Mouse (Mus musculus) liver, postnatal 0 days (tissue): Measurements from ENCODE around the gene Ces2g. TPM values are rescaled to one million over a fixed set of nuclear protein-coding genes. Genes with fewer than 3 reads are reported as not detected.

Source experiments
- ATAC-seq: fragments of 200-750 bp; cut with Nextera tagmentation; 2 replicates; pipeline ENCODE4 v1.8.0; 2017; ENCODE audit warnings: mild to moderate bottlenecking, moderate library complexity
- DNase-seq: peaks from one replicate; pipeline ENCODE4 v3.0.0-alpha.2; 2016
- H3K27ac ChIP-seq: fragments of 300-500 bp; sonication (generic); 2 replicates; pipeline ENCODE4 v1.5.1; 2014; ENCODE audit warnings: antibody characterized with exemption, moderate library complexity, mild to moderate bottlenecking, low read depth
- H3K27me3 ChIP-seq: fragments of 300-500 bp; sonication (generic); 2 replicates; pipeline ENCODE4 v1.6.1; 2014; ENCODE audit warnings: low read length, control low read depth, mixed read lengths; ENCODE audit not compliant: insufficient read depth
- H3K36me3 ChIP-seq: fragments of 300-500 bp; sonication (generic); replicated peaks from 2 replicates; pipeline ENCODE4 v1.6.1; 2014; ENCODE audit warnings: mild to moderate bottlenecking, control low read depth, low read length, moderate library complexity, mixed read lengths; ENCODE audit not compliant: insufficient read depth
- H3K4me1 ChIP-seq: fragments of 300-500 bp; sonication (generic); 2 replicates; pipeline ENCODE4 v1.6.1; 2014; ENCODE audit warnings: antibody characterized with exemption, mild to moderate bottlenecking, control low read depth; ENCODE audit not compliant: insufficient read depth
- H3K4me2 ChIP-seq: fragments of 300-500 bp; sonication (generic); 2 replicates; pipeline ENCODE4 v1.6.1; 2014; ENCODE audit warnings: low read depth, mild to moderate bottlenecking, low read length, moderate library complexity, mixed read lengths
- H3K4me3 ChIP-seq: fragments of 300-500 bp; sonication (generic); 2 replicates; pipeline ENCODE4 v1.5.1; 2014; ENCODE audit warnings: low read depth, low read length
- H3K9ac ChIP-seq: fragments of 300-500 bp; sonication (generic); replicated peaks from 2 replicates; pipeline ENCODE4 v1.6.1; 2014; ENCODE audit warnings: mild to moderate bottlenecking, moderate library complexity
- H3K9me3 ChIP-seq: fragments of 300-500 bp; sonication (generic); 2 replicates; pipeline ENCODE4 v1.6.1; 2016; ENCODE audit warnings: mild to moderate bottlenecking, control low read depth, low read length, mixed read lengths
- CTCF ChIP-seq: sonication (generic); IDR thresholded peaks from 2 replicates; pipeline ENCODE4 v1.5.1; 2016; ENCODE audit warnings: antibody characterized with exemption, low read depth
- EP300 ChIP-seq: IDR thresholded peaks from 2 replicates; pipeline ENCODE4 v1.6.1; 2016; ENCODE audit warnings: antibody characterized with exemption, low read depth, mild to moderate bottlenecking
- WGBS: fragments of 180-500 bp; shearing (Covaris S2); extraction: QIAGEN DNeasy Blood & Tissue Kit; methylation state at CpG from one replicate; pipeline ENCODE4 v1.1.7; 2014; ENCODE audit not compliant: insufficient replicate concordance; 5-methylcytosine and 5-hydroxymethylcytosine counted together
- polyA plus RNA-seq: library from polyadenylated mRNA; unstranded; fragments of >200 nt; fragmentation: Nextera tagmentation; extraction: Ambion mirVana; gene quantifications from 2 replicates; pipeline ENCODE4 v1.2.1, GENCODE M21; 2015

The Ces2g gene
- polyA plus RNA-seq, 1 experiment from 2014 or later: 13.1 TPM

- peaks cover 14% of the 10 kb centered on the region for H3K4me1 ChIP-seq
- H3K9me3 ChIP-seq: no peaks in the 10 kb centered on the region
- ATAC-seq (peak; percentile 96), DNase-seq (peak; percentile 36)
- WGBS: 50% methylated on average over 8 of the region's 8 CpGs
- TF ChIP-seq CTCF (no peak), EP300 (peak; percentile 98)
- peak overlapping the region; percentile 50 for H3K4me3 ChIP-seq
- peak overlapping the region; percentile 64 for H3K4me2 ChIP-seq
- peak overlapping the region; percentile 63 for H3K9ac ChIP-seq
- H3K27me3 ChIP-seq: no peaks in the 10 kb centered on the region
- H3K36me3 ChIP-seq: peaks cover 16% of the 10 kb centered on the region
- peak overlapping the region; percentile 89 for H3K27ac ChIP-seq
Observed at GRCm38 (mm10) chr8:104962229-104962901, 847 bp downstream of the Ces2g start.

GRCm38 (mm10) chr8:104963375-104963894 lies 1.9 kb downstream of the Ces2g start:
- DNase-seq (no peak), ATAC-seq (no peak)
- 71% methylated on average over 4 of the region's 4 CpGs for WGBS
- H3K4me3 ChIP-seq: peak overlapping the region; percentile 50
- H3K4me1 ChIP-seq: peaks cover 14% of the 10 kb centered on the region
- peaks cover 23% of the 10 kb centered on the region for H3K36me3 ChIP-seq
- H3K27me3 ChIP-seq: no peaks in the 10 kb centered on the region
- 0 out of 2 replicates have a peak overlapping the region, but pooled peaks have one; percentile 4 for H3K27ac ChIP-seq
- TF ChIP-seq CTCF (no peak), EP300 (no peak)
- peak overlapping the region; percentile 63 for H3K9ac ChIP-seq
- peak overlapping the region; percentile 64 for H3K4me2 ChIP-seq
- no peaks in the 10 kb centered on the region for H3K9me3 ChIP-seq

DNA sequence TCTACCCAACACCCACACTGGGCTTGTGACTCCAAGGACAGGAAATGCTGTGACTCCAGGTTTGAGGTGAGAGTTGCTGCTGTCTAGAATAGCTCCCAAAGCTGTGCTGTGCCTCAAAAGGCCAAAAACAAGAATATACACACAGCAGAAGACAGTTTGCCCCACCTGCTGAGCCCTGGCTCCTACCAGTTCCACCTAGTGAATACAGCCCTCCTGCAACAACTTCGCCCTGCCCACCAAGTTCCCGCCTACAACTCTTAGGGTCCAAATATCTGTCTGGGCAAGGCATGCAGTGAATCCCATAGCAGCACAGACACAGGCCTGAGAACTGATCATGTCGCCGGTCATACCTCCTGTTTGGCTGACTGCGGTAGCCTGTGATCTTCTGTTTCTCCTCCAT lies 22.6 kb downstream of the Ces2g start:
- ATAC-seq: no peak
- no peak overlapping the region for H3K4me3 ChIP-seq
- TF ChIP-seq EP300 (no peak), CTCF (no peak)
- H3K36me3 ChIP-seq: no peaks in the 10 kb centered on the region
- H3K27me3 ChIP-seq: no peaks in the 10 kb centered on the region
- no peak for DNase-seq
- H3K4me2 ChIP-seq: no peak overlapping the region
- no peaks in the 10 kb centered on the region for H3K4me1 ChIP-seq
- no peak overlapping the region for H3K27ac ChIP-seq
- WGBS: 78% methylated on average over 5 of the region's 5 CpGs
- no peak overlapping the region for H3K9ac ChIP-seq
- 0 out of 2 replicates have a peak, but pooled peaks cover 2% of the 10 kb centered on the region for H3K9me3 ChIP-seq

GRCm38 (mm10) chr8:104984942-104985341 lies 23.4 kb downstream of the Ces2g start:
- Histone ChIP-seq H3K4me3 (no peak overlapping the region), H3K27ac (no peak overlapping the region), H3K9ac (no peak overlapping the region), H3K9me3 (no peaks in the 10 kb centered on the region), H3K4me1 (no peaks in the 10 kb centered on the region), H3K4me2 (no peak overlapping the region), H3K36me3 (no peaks in the 10 kb centered on the region), H3K27me3 (no peaks in the 10 kb centered on the region)
- TF ChIP-seq CTCF (no peak), EP300 (no peak)
- no peak for DNase-seq
- WGBS: 91% methylated on average over 2 of the region's 2 CpGs
- ATAC-seq: no peak

GRCm38 (mm10) chr8:104998191-104998590 lies 36.7 kb downstream of the Ces2g start:
- TF ChIP-seq CTCF (no peak), EP300 (no peak)
- H3K9me3 ChIP-seq: no peaks in the 10 kb centered on the region
- no peaks in the 10 kb centered on the region for H3K36me3 ChIP-seq
- peaks cover 5% of the 10 kb centered on the region for H3K4me1 ChIP-seq
- 60% methylated on average over 6 of the region's 6 CpGs for WGBS
- H3K27ac ChIP-seq: no peak overlapping the region
- ATAC-seq (no peak), DNase-seq (no peak)
- no peaks in the 10 kb centered on the region for H3K27me3 ChIP-seq
- H3K4me3 ChIP-seq: no peak overlapping the region
- no peak overlapping the region for H3K4me2 ChIP-seq
- H3K9ac ChIP-seq: no peak overlapping the region

DNA sequence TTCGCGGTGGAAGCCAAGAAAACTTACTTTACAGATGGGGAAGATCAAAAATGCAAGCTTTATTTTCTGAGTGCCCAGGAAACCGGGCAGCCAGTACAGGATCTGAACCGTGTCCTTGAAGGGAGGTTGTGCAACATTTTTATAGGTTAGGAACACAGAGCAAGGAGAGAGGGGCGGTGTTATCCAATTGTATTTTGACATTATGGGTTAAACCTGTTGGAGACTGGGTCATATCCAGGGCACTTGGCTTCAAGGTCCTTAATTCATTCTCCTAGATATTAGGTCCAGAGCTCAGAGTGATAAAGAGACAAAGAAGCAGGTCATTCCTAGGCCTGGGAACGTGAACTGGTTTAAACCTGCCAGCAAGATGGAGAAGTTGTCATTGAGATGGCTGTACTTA lies 37.7 kb downstream of the Ces2g start:
- DNase-seq: no peak
- H3K4me2 ChIP-seq: no peak overlapping the region
- H3K4me1 ChIP-seq: peaks cover 5% of the 10 kb centered on the region
- H3K27me3 ChIP-seq: no peaks in the 10 kb centered on the region
- no peak overlapping the region for H3K4me3 ChIP-seq
- no peak overlapping the region for H3K27ac ChIP-seq
- 66% methylated on average over 6 of the region's 6 CpGs for WGBS
- no peaks in the 10 kb centered on the region for H3K9me3 ChIP-seq
- TF ChIP-seq EP300: no peak
- no peak for TF ChIP-seq CTCF
- ATAC-seq: no peak
- no peaks in the 10 kb centered on the region for H3K36me3 ChIP-seq
- H3K9ac ChIP-seq: no peak overlapping the region
